Mouse (Mus musculus) CH12.LX (cell line): ENCODE measurements at regions not wholly inside any gene's neighbourhood (a gene's known extent, or its start where the extent isn't known, plus 50 kb on each side); places are given as distances from the start of the nearest gene placed in this dataset.

Experiments used
- DNase-seq: peaks from one replicate; pipeline ENCODE4 v3.0.0-alpha.2; 2013; ENCODE audit errors: extremely low read depth
- H3K27ac ChIP-seq: 2 replicates; pipeline ENCODE4 v1.5.1; 2012; ENCODE audit warnings: low read depth, mild to moderate bottlenecking, control low read depth, moderate library complexity; ENCODE audit not compliant: insufficient read depth
- H3K27me3 ChIP-seq: replicated peaks from 2 replicates; pipeline ENCODE3; 2012; ENCODE audit warnings: inconsistent platforms
- H3K36me3 ChIP-seq, 2 experiments: replicated peaks in 1 of 2; 2 replicates each; pipeline versions ENCODE3 to v1.6.1; 2012; ENCODE audit warnings: inconsistent platforms in 1 of 2, low read length in 1 of 2, mild to moderate bottlenecking in 1 of 2, mixed read lengths in 1 of 2, moderate library complexity in 1 of 2; ENCODE audit not compliant: control insufficient read depth in 1 of 2, insufficient read depth in 1 of 2
- H3K4me1 ChIP-seq, 2 experiments: 2 replicates each; pipeline ENCODE4 v1.6.1; 2012; ENCODE audit warnings: inconsistent platforms in 1 of 2, moderate library complexity in 1 of 2; ENCODE audit not compliant: insufficient read depth in 2 of 2, control insufficient read depth in 1 of 2
- H3K4me2 ChIP-seq: 2 replicates; pipeline ENCODE4 v1.6.1; 2012; ENCODE audit warnings: low read depth, mild to moderate bottlenecking, control low read depth; ENCODE audit not compliant: poor library complexity, insufficient read depth, severe bottlenecking
- H3K4me3 ChIP-seq, 3 experiments: fragments of 150-350 bp in 1 of 3; sonication (generic) in 1 of 3; replicated peaks in 1 of 3; 2 replicates each; pipeline versions ENCODE3 to v1.5.1; 2011 to 2012; ENCODE audit warnings: low read depth in 2 of 3, low read length in 2 of 3, mild to moderate bottlenecking in 2 of 3, moderate library complexity in 2 of 3, control low read depth in 1 of 3, improper control_type of control experiment in 1 of 3, inconsistent platforms in 1 of 3, mixed read lengths in 1 of 3; ENCODE audit not compliant: poor library complexity in 1 of 3
- H3K79me2 ChIP-seq: replicated peaks from 2 replicates; pipeline ENCODE4 v1.6.1; 2012; ENCODE audit warnings: mild to moderate bottlenecking, moderate library complexity; ENCODE audit not compliant: control insufficient read depth, poor library complexity, insufficient read depth, severe bottlenecking; ENCODE audit errors: extremely low read depth
- H3K9ac ChIP-seq: 2 replicates; pipeline ENCODE4 v1.6.1; 2012; ENCODE audit warnings: low read depth, mild to moderate bottlenecking, control low read depth, moderate library complexity; ENCODE audit not compliant: insufficient read depth
- H3K9me3 ChIP-seq: replicated peaks from 2 replicates; pipeline ENCODE3; 2012; ENCODE audit warnings: low read length, inconsistent platforms, mixed read lengths
- BHLHE40 ChIP-seq: IDR thresholded peaks from 2 replicates; pipeline ENCODE4 v1.6.1; 2011; ENCODE audit warnings: mild to moderate bottlenecking, low read depth, low read length, improper control_type of control experiment
- E2F4 ChIP-seq: IDR thresholded peaks from 2 replicates; pipeline ENCODE4 v1.6.1; 2011; ENCODE audit warnings: low read depth, low read length, improper control_type of control experiment; ENCODE audit not compliant: insufficient replicate concordance
- HCFC1 ChIP-seq: IDR thresholded peaks from 2 replicates; pipeline ENCODE4 v1.6.1; 2012; ENCODE audit warnings: low read depth, mild to moderate bottlenecking, inconsistent platforms, low read length, improper control_type of control experiment
- JUND ChIP-seq: conservative IDR thresholded peaks from 2 replicates; pipeline ENCODE4 v1.6.1; 2011; ENCODE audit warnings: low read depth, low read length, improper control_type of control experiment
- MEF2A ChIP-seq: IDR thresholded peaks from 2 replicates; pipeline ENCODE4 v1.6.1; 2014; ENCODE audit warnings: low read depth, mild to moderate bottlenecking, inconsistent platforms, low read length, improper control_type of control experiment, borderline replicate concordance
- NRF1 ChIP-seq: IDR thresholded peaks from 2 replicates; pipeline ENCODE4 v1.6.1; 2014; ENCODE audit warnings: low read depth, mild to moderate bottlenecking, inconsistent platforms, low read length, improper control_type of control experiment, moderate library complexity
- POLR2A ChIP-seq: IDR thresholded peaks from 2 replicates; pipeline ENCODE4 v1.6.1; 2011; ENCODE audit warnings: low read depth, mild to moderate bottlenecking, improper control_type of control experiment, low read length
- RAD21 ChIP-seq: IDR thresholded peaks from 2 replicates; pipeline ENCODE4 v1.6.1; 2011; ENCODE audit warnings: low read depth, mild to moderate bottlenecking, low read length, improper control_type of control experiment, moderate library complexity
- RCOR1 ChIP-seq: conservative IDR thresholded peaks from 2 replicates; pipeline ENCODE4 v1.6.1; 2012; ENCODE audit warnings: low read depth, mild to moderate bottlenecking, inconsistent platforms, low read length, improper control_type of control experiment
- SIN3A ChIP-seq: IDR thresholded peaks from 2 replicates; pipeline ENCODE4 v1.6.1; 2012; ENCODE audit warnings: low read length, improper control_type of control experiment, inconsistent platforms
- SMC3 ChIP-seq: IDR thresholded peaks from 2 replicates; pipeline ENCODE4 v1.6.1; 2011; ENCODE audit warnings: low read depth, low read length, improper control_type of control experiment
- USF2 ChIP-seq: conservative IDR thresholded peaks from 2 replicates; pipeline ENCODE4 v1.6.1; 2011; ENCODE audit warnings: low read depth, low read length, improper control_type of control experiment
- dilution Hi-C: fragments of 300-500 bp; cut with MboI; formaldehyde crosslinking; loops from 2 replicates; pipeline ENCODE4 v1.14.3; 2020; ENCODE audit warnings: low sequenced_read_pairs; ENCODE audit not compliant: extremely low pct_unique_long_range_greater_than_20kb, extremely low pct_ligation_motif_present
- in situ Hi-C: fragments of 300-500 bp; cut with MboI; formaldehyde crosslinking; loops from 3 replicates; pipeline ENCODE4 v1.14.3; 2019; ENCODE audit warnings: low sequenced_read_pairs, low pct_ligation_motif_present, low pct_unique_long_range_greater_than_20kb, mixed read lengths

DNA sequence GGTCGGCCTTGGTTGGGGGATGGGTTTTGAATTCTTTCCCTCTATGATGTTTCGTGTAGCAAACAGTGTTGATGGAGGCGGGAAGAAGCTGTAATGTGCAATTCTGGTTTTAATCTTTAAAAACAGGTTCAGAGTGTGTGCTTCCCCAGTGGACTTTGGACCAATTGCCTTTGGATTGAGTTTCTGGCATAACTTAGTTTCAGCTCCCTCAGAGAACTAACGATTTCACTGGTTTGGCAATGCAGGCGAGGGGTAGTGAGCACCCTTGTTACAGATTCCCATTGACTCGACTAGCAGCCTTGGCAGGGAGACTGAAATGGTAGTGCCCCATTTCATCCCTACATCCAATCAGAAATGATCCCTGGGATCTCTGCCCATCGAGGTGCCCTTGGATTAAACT, 193.9 kb upstream of the Tmem72 start:
- in situ Hi-C loops = no loop called here
- Histone ChIP-seq H3K27ac (no peak overlapping the region), H3K4me1 (no peaks in the 10 kb centered on the region), H3K4me3 (no peak overlapping the region), H3K36me3 (no peaks in the 10 kb centered on the region)
- no peak for TF ChIP-seq POLR2A
- TF ChIP-seq, all 38 proteins: peak for 0
- H3K79me2 ChIP-seq = no peaks in the 10 kb centered on the region
- no peaks in the 10 kb centered on the region for H3K27me3 ChIP-seq
- H3K9me3 ChIP-seq = no peaks in the 10 kb centered on the region
- dilution Hi-C loops = no loop called here
- no peak for DNase-seq
- no peak overlapping the region for H3K4me2 ChIP-seq
- H3K9ac ChIP-seq = no peak overlapping the region

DNA sequence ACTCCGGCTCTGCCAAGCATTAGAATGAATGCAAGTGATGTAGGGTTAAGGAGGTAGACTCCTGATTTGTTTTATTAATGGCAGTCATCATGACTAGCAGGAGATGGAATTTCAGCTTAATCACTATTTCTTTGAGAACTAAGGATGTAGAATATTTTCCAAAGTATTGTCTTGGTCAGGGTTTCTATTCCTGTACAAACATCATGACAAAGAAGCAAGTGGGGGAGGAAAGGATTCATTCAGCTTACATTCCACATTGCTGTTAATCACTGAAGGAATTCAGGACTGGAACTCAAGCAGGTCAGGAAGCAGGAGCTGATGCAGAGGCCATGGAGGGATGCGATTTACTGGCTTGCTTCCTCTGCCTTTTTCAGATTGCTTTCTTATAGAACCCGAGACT, 195.4 kb upstream of the Tmem72 start:
- no peaks in the 10 kb centered on the region for H3K79me2 ChIP-seq
- H3K9ac ChIP-seq = no peak overlapping the region
- no peaks in the 10 kb centered on the region for H3K27me3 ChIP-seq
- H3K27ac ChIP-seq = no peak overlapping the region
- dilution Hi-C loops (no loop called here), in situ Hi-C loops (no loop called here)
- no peaks in the 10 kb centered on the region for H3K36me3 ChIP-seq
- no peak for TF ChIP-seq NRF1
- no peak for TF ChIP-seq HCFC1
- no peak for TF ChIP-seq RCOR1
- no peak for TF ChIP-seq USF2
- no peak for TF ChIP-seq JUND
- no peak for TF ChIP-seq E2F4
- TF ChIP-seq RAD21 = no peak
- no peak overlapping the region for H3K4me2 ChIP-seq
- no peaks in the 10 kb centered on the region for H3K9me3 ChIP-seq
- no peaks in the 10 kb centered on the region for H3K4me1 ChIP-seq
- H3K4me3 ChIP-seq = no peak overlapping the region
- no peak for DNase-seq

DNA sequence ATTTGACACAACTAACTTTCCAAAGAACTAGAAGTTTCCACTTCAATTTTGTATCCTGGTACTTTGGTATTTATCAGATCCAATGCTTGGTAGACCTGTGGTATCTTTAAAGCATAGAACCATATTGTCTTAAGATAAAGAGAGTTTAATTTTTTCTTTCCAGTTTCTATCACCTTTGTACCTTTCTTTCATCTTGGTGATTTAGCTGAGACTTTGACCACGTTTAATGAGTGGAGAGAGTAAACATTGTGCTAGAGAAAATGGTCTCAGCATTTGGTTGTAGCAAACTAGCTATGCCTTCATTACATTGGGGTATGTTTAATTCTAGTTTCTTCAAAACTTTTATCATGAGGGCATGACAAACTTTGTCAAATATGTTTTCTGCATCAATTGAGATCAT, 197.4 kb upstream of the Tmem72 start:
- no peaks in the 10 kb centered on the region for H3K4me1 ChIP-seq
- no peak overlapping the region for H3K4me2 ChIP-seq

More for the DNA sequence above, 197.4 kb upstream of the Tmem72 start:
- Histone ChIP-seq H3K36me3 (no peaks in the 10 kb centered on the region), H3K9ac (no peak overlapping the region), H3K9me3 (no peaks in the 10 kb centered on the region), H3K79me2 (no peaks in the 10 kb centered on the region), H3K27ac (no peak overlapping the region), H3K27me3 (no peaks in the 10 kb centered on the region), H3K4me3 (no peak overlapping the region)
- no peak for DNase-seq
- dilution Hi-C loops = no loop called here
- TF ChIP-seq SIN3A (no peak), BHLHE40 (no peak), MEF2A (no peak), E2F4 (no peak), HCFC1 (no peak), SMC3 (no peak)
- in situ Hi-C loops = no loop called here
